Mouse (Mus musculus) brain, embryonic 14.5 days (tissue): ENCODE measurements around the gene Stk31.

ENCODE experiments used
- CTCF ChIP-seq: fragments of 200-500 bp; IDR thresholded peaks from 2 replicates; pipeline ENCODE4 v1.5.1; 2012; ENCODE audit warnings: inconsistent platforms, mild to moderate bottlenecking, moderate library complexity, borderline replicate concordance; ENCODE audit not compliant: insufficient read depth, insufficient read length; ENCODE audit errors: extremely low read depth
- POLR2A ChIP-seq: fragments of 200-500 bp; IDR thresholded peaks from 2 replicates; pipeline ENCODE4 v1.6.1; 2012; ENCODE audit warnings: mild to moderate bottlenecking, inconsistent platforms, borderline replicate concordance; ENCODE audit not compliant: poor library complexity, insufficient read depth, insufficient read length, severe bottlenecking; ENCODE audit errors: extremely low read depth

- TF ChIP-seq CTCF (no peak), POLR2A (no peak)
These were observed 1.1 kb upstream of the Stk31 start for GRCm38 (mm10) chr6:49394276-49394675.
